Mouse (Mus musculus) heart, embryonic 16.5 days (tissue): Measurements from ENCODE around the gene Pde1a. TPM values are rescaled to one million over a fixed set of nuclear protein-coding genes. Genes with fewer than 3 reads are reported as not detected.

Experiments
- ATAC-seq: fragments of 200-750 bp; cut with Nextera tagmentation; replicated peaks from 2 replicates; pipeline ENCODE4 v1.8.0; 2017; ENCODE audit warnings: moderate number of reproducible peaks; ENCODE audit not compliant: insufficient read depth, low FRiP score; ENCODE audit errors: extremely low read depth
- H3K27ac ChIP-seq: fragments of 300-500 bp; sonication (generic); 2 replicates; pipeline ENCODE4 v1.5.1; 2014; ENCODE audit warnings: mild to moderate bottlenecking, low read length, control low read depth, moderate library complexity
- H3K27me3 ChIP-seq: fragments of 300-500 bp; sonication (generic); 2 replicates; pipeline ENCODE4 v1.6.1; 2014; ENCODE audit warnings: low read length, mixed read lengths; ENCODE audit not compliant: control insufficient read depth, insufficient read depth
- H3K36me3 ChIP-seq: fragments of 300-500 bp; sonication (generic); 2 replicates; pipeline ENCODE4 v1.6.1; 2014; ENCODE audit not compliant: control insufficient read depth, insufficient read depth
- H3K4me1 ChIP-seq: fragments of 300-500 bp; sonication (generic); 2 replicates; pipeline ENCODE4 v1.6.1; 2014; ENCODE audit warnings: low read length, mixed read lengths; ENCODE audit not compliant: control insufficient read depth, insufficient read depth
- H3K4me2 ChIP-seq: fragments of 300-500 bp; sonication (generic); 2 replicates; pipeline ENCODE4 v1.6.1; 2014; ENCODE audit warnings: low read depth, mild to moderate bottlenecking, control low read depth, low read length
- H3K4me3 ChIP-seq: fragments of 300-500 bp; sonication (generic); 2 replicates; pipeline ENCODE4 v1.5.1; 2014; ENCODE audit warnings: mild to moderate bottlenecking, control low read depth, low read length
- H3K9ac ChIP-seq: fragments of 300-500 bp; sonication (generic); 2 replicates; pipeline ENCODE4 v1.6.1; 2014; ENCODE audit warnings: low read length, control low read depth
- H3K9me3 ChIP-seq: fragments of 300-500 bp; sonication (generic); replicated peaks from 2 replicates; pipeline ENCODE4 v1.6.1; 2016; ENCODE audit warnings: low read length; ENCODE audit not compliant: control insufficient read depth
- WGBS: fragments of 180-500 bp; shearing (Covaris S2); extraction: QIAGEN DNeasy Blood & Tissue Kit; methylation state at CpG from one replicate; pipeline ENCODE4 v1.1.7; 2014; 5-methylcytosine and 5-hydroxymethylcytosine counted together
- polyA plus RNA-seq: library from polyadenylated mRNA; unstranded; fragments of >200 nt; fragmentation: Nextera tagmentation; extraction: Ambion mirVana; gene quantifications from 2 replicates; pipeline ENCODE4 v1.2.1, GENCODE M21; 2015

Gene Pde1a
- polyA plus RNA-seq, 1 experiment from 2014 or later: 20.5 TPM

GRCm38 (mm10) chr2:80025597-80025996 lies 103.7 kb downstream of the Pde1a start:
- Histone ChIP-seq H3K9ac (no peak overlapping the region), H3K27me3 (no peaks in the 10 kb centered on the region), H3K9me3 (no peaks in the 10 kb centered on the region), H3K4me2 (no peak overlapping the region), H3K27ac (no peak overlapping the region), H3K4me1 (0 out of 2 replicates have a peak, but pooled peaks cover 2% of the 10 kb centered on the region), H3K4me3 (no peak overlapping the region), H3K36me3 (no peaks in the 10 kb centered on the region)
- no peak for ATAC-seq
- 68% methylated on average over 1 of the region's 1 CpGs for WGBS

DNA sequence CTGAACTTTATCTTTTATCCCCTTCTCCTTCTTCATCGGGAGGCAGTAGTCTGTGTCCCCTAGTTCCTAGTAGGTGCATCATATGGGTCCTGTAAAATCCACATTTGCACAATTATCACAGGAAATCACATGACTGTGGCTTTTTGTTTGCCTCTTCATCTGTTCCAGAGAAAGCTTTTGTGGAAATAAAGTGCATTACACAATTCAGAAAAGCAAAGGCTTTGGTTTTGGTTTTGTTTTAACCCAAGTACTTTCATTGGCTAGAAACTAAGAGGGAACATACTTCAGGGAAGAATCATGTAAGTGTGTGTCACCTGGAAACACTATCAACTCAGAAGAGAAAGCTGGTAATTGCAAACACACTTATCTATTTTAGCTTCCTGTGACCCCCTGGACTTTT lies 104.2 kb downstream of the Pde1a start:
- Histone ChIP-seq H3K4me3 (no peak overlapping the region), H3K36me3 (no peaks in the 10 kb centered on the region), H3K4me2 (no peak overlapping the region), H3K9me3 (no peaks in the 10 kb centered on the region), H3K27me3 (no peaks in the 10 kb centered on the region), H3K27ac (no peak overlapping the region), H3K9ac (no peak overlapping the region), H3K4me1 (0 out of 2 replicates have a peak, but pooled peaks cover 2% of the 10 kb centered on the region)
- WGBS: 43% methylated on average over 1 of the region's 1 CpGs
- no peak for ATAC-seq

GRCm38 (mm10) chr2:80014161-80014560 lies 115.1 kb downstream of the Pde1a start:
- Histone ChIP-seq H3K27me3 (no peaks in the 10 kb centered on the region), H3K4me2 (no peak overlapping the region), H3K36me3 (no peaks in the 10 kb centered on the region), H3K9ac (no peak overlapping the region), H3K27ac (no peak overlapping the region), H3K4me1 (no peaks in the 10 kb centered on the region), H3K4me3 (no peak overlapping the region), H3K9me3 (no peaks in the 10 kb centered on the region)
- no peak for ATAC-seq
- WGBS: 71% methylated on average over 3 of the region's 3 CpGs

DNA sequence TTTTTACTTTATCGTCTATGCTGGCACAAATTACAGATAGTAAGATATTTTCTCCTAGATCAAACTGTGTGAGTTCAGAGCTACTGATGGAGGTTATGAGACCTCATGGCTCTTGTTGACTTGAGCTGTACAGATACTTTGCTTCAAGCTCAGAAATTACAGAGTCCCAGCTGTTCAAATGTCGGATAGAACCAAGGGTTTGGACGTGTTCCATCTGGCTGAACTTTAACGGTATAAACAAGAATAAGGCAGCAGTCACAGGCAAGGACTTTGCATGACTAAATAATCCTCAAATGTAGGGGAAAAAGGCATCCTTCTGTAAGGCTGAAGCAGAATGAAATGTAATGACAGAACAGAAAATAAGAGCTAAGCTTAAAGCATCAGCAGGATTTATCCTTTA lies 116.2 kb downstream of the Pde1a start:
- no peaks in the 10 kb centered on the region for H3K27me3 ChIP-seq
- ATAC-seq: no peak
- no peaks in the 10 kb centered on the region for H3K4me1 ChIP-seq
- no peak overlapping the region for H3K27ac ChIP-seq
- no peaks in the 10 kb centered on the region for H3K36me3 ChIP-seq
- no peak overlapping the region for H3K4me3 ChIP-seq
- no peak overlapping the region for H3K9ac ChIP-seq
- peaks cover 4% of the 10 kb centered on the region; the same call in 1 of the 2 replicates for H3K9me3 ChIP-seq
- no peak overlapping the region for H3K4me2 ChIP-seq
- 53% methylated on average over 4 of the region's 4 CpGs for WGBS

- Histone ChIP-seq H3K9me3 (no peaks in the 10 kb centered on the region), H3K4me2 (no peak overlapping the region), H3K36me3 (no peaks in the 10 kb centered on the region), H3K9ac (no peak overlapping the region), H3K27me3 (no peaks in the 10 kb centered on the region), H3K27ac (no peak overlapping the region), H3K4me3 (no peak overlapping the region), H3K4me1 (0 out of 2 replicates have a peak, but pooled peaks cover 4% of the 10 kb centered on the region)
- WGBS: 66% methylated on average over 3 of the region's 3 CpGs
- ATAC-seq: no peak
Measured at GRCm38 (mm10) chr2:79999168-79999567, 130.1 kb downstream of the Pde1a start.

DNA sequence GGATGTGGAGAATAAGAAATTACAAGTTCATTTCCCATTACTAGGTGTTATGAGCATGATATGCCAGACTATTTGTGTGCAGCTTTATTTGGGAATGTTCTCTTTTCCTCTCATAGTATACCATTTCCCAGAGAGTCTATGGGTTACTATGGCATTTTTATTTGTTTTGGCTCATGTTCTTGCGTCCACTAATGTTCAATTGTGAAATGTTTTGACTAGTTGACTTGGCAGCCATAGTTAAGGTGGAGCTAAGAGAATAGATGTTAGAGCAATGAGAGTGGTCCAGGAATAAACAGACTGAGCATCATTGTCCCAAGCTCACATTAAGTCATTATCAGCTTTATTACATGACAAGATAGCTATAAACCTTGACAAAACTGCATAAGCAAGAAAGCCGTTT lies 130.8 kb downstream of the Pde1a start:
- 69% methylated on average over 2 of the region's 2 CpGs for WGBS
- Histone ChIP-seq H3K4me1 (0 out of 2 replicates have a peak, but pooled peaks cover 4% of the 10 kb centered on the region), H3K9me3 (no peaks in the 10 kb centered on the region), H3K36me3 (no peaks in the 10 kb centered on the region), H3K4me3 (no peak overlapping the region), H3K27me3 (no peaks in the 10 kb centered on the region), H3K4me2 (no peak overlapping the region), H3K9ac (no peak overlapping the region), H3K27ac (no peak overlapping the region)
- no peak for ATAC-seq

DNA sequence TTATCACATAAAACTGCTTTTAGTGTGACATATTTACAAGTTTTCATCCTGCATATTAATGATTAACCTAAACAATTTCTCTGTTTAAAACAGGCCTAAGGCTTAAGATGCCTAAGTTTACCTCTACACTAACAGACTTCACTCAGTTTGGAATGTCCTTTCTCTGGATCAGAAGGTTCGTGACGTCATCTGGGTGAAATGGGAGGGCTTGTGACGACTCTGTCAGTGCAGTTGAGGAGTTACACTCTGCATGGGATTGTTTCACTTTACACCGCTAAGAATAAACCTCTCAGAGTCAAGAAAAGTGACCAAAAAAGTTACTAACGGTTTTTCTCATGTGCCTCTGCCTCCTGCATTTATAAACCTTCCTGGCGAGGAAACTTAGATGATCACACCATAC lies 137.6 kb downstream of the Pde1a start:
- Histone ChIP-seq H3K4me3 (no peak overlapping the region), H3K36me3 (no peaks in the 10 kb centered on the region), H3K9ac (no peak overlapping the region), H3K4me2 (no peak overlapping the region), H3K27me3 (no peaks in the 10 kb centered on the region), H3K9me3 (no peaks in the 10 kb centered on the region), H3K4me1 (no peaks in the 10 kb centered on the region), H3K27ac (no peak overlapping the region)
- 55% methylated on average over 6 of the region's 6 CpGs for WGBS
- no peak for ATAC-seq

- H3K4me3 ChIP-seq: no peak overlapping the region
- no peaks in the 10 kb centered on the region for H3K9me3 ChIP-seq
- peak overlapping the region; percentile 70 for H3K27ac ChIP-seq
- H3K4me1 ChIP-seq: peaks cover 7% of the 10 kb centered on the region
- no peaks in the 10 kb centered on the region for H3K27me3 ChIP-seq
- ATAC-seq: no peak
- no peaks in the 10 kb centered on the region for H3K36me3 ChIP-seq
- H3K4me2 ChIP-seq: no peak overlapping the region
- WGBS: 47% methylated on average over 4 of the region's 4 CpGs
- no peak overlapping the region for H3K9ac ChIP-seq
Measured at GRCm38 (mm10) chr2:79983778-79984177, 145.5 kb downstream of the Pde1a start.

GRCm38 (mm10) chr2:79983222-79983632 lies 146.0 kb downstream of the Pde1a start:
- no peaks in the 10 kb centered on the region for H3K36me3 ChIP-seq
- H3K9me3 ChIP-seq: no peaks in the 10 kb centered on the region
- WGBS: 31% methylated on average over 9 of the region's 9 CpGs
- no peak overlapping the region for H3K9ac ChIP-seq
- H3K4me1 ChIP-seq: peaks cover 7% of the 10 kb centered on the region
- no peaks in the 10 kb centered on the region for H3K27me3 ChIP-seq
- peak; percentile 83 for ATAC-seq
- H3K4me2 ChIP-seq: peak overlapping the region; percentile 36; the same call in 1 of the 2 replicates
- H3K4me3 ChIP-seq: no peak overlapping the region
- H3K27ac ChIP-seq: peak overlapping the region; percentile 45
